Mouse (Mus musculus) olfactory bulb, adult 2 months (tissue): ENCODE measurements around the gene Ppp1r36.

Source experiments
- CTCF ChIP-seq: fragments of 200-500 bp; IDR thresholded peaks from 2 replicates; pipeline ENCODE4 v1.5.1; 2012; ENCODE audit warnings: low read depth, mild to moderate bottlenecking, low read length, moderate library complexity; ENCODE audit not compliant: insufficient read depth
- POLR2A ChIP-seq: fragments of 200-500 bp; IDR thresholded peaks from 2 replicates; pipeline ENCODE4 v1.6.1; 2012; ENCODE audit warnings: mild to moderate bottlenecking, low read depth, low read length, moderate library complexity; ENCODE audit not compliant: insufficient read depth

DNA sequence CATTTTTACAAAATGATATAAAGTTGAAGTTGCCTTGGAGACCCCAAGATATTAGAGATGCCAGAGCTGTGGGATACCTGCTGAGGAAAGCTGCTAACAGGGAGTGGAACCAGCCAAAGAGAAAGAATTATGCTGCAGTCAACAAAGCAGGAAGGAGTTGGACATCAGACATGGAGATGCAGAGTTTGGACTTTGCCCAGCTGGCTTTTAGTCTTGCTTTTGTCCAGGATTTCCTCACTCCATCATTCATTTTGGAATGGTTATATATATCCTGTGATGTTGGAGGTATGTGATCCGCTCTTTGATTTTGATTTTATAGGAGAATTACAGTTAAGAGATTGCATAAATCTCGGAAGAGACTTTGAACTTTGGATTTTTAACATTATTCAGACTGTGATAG is 65.6 kb downstream of the Ppp1r36 start:
- TF ChIP-seq CTCF (no peak), POLR2A (no peak)
